Mouse (Mus musculus) G1E-ER4 (cell line): ENCODE results near the gene Klhdc7b. TPM values are rescaled to one million over a fixed set of nuclear protein-coding genes. Genes with fewer than 3 reads are reported as not detected.

ENCODE experiments used
- GATA1 ChIP-seq: IDR thresholded peaks from one replicate; pipeline ENCODE4 v1.8.0; 2012; ENCODE audit warnings: low read length, inconsistent platforms
- polyA plus RNA-seq: library from polyadenylated mRNA; stranded (reverse); fragments of >175 nt; gene quantifications from 2 replicates; pipeline ENCODE4 v1.2.3, GENCODE M21; 2012

Gene Klhdc7b
- not detected in 2 replicates for polyA plus RNA-seq

GRCm38 (mm10) chr15:89384617-89385016 is at the start of gene Klhdc7b:
TSS of gene Klhdc7b (plus strand) at chr15:89384917.
- no peak for TF ChIP-seq GATA1

DNA sequence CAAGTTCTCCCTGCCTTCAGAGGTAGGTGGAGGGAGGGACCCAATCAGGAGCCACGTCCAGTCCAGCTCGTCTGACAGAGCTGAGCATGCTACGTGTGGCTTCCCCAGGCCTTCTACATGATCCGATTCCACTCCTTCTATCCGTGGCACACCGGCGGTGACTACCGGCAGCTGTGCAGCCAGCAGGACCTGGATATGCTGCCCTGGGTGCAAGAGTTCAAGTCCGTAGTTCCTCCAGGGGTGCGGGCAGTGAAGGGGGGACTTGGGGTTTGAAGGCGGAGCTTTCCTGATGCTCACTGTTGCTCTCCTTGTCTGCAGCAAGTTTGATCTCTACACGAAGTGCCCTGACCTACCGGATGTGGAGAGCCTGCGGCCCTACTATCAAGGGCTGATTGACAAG is 48.3 kb upstream of the Klhdc7b start:
- TF ChIP-seq GATA1, result no peak

GRCm38 (mm10) chr15:89339696-89340095 is 45.0 kb upstream of the Klhdc7b start:
- TF ChIP-seq GATA1, result no peak

DNA sequence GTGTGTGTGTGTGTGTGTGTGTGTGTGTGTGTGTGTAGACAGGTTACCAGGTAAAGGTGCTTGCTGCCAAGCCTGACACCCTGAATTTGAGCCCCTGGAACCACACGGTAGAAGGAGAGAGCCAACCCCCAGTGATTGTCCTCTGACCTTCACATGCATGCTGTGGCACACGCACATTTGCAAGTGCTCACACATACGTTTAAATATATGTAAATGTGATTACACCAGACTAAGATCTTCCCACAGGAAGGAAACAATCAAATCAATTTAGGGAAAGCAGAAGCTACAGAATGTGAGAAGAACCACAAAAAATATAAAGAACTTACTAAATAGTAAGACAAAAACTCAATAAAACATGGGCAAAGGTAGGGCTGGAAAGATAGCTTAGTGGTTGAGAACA is 44.6 kb upstream of the Klhdc7b start:
- TF ChIP-seq GATA1, result no peak

GRCm38 (mm10) chr15:89341678-89342077 is 43.0 kb upstream of the Klhdc7b start:
- TF ChIP-seq GATA1, result no peak

- no peak for TF ChIP-seq GATA1
Observed at GRCm38 (mm10) chr15:89343325-89343724, 41.4 kb upstream of the Klhdc7b start.

- TF ChIP-seq GATA1, result no peak
Observed at GRCm38 (mm10) chr15:89350447-89350846, 34.3 kb upstream of the Klhdc7b start.

DNA sequence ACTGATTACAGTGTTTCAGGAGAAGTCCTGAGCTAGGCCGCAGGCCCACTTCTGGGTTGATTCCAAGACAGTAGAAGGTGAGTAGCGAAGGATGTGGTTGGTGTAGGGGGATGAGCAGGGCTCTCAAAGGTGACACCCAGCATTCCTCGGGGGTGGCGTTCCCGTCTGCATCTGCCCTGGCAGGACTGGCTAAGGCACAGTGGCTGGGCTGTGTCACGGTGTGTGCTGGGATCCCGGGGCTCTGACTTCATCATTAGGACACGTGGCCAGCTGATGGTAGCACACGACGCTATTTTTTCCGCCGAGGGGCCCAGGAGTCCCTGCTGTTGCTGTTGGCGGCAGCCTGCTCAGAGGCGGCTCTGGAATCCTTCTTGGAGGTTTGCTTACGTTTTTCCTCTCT is 33.4 kb upstream of the Klhdc7b start:
- no peak for TF ChIP-seq GATA1

GRCm38 (mm10) chr15:89352054-89352453 is 32.7 kb upstream of the Klhdc7b start:
- no peak for TF ChIP-seq GATA1

DNA sequence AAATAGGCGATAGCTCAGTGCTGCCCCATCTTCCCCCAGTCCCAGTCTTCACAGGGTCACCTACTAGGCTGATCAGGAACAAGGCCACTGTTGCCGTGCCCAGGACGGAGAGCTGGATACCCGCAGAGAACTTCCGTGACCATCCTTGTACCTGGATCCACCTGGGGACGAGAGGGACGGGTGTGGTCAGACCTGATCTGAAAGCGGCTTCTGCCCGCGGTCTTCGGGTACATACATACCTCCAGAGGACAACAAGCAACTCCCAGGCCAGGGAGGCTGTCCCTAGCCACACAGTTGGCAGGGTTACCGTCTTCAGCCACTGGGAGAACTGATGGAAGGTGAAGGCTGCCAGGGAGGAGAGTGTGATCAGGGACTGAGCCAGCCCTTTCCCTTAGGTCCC is 31.9 kb upstream of the Klhdc7b start:
- TF ChIP-seq GATA1, result no peak

- TF ChIP-seq GATA1, result no peak
Observed at GRCm38 (mm10) chr15:89353837-89354236, 30.9 kb upstream of the Klhdc7b start.

DNA sequence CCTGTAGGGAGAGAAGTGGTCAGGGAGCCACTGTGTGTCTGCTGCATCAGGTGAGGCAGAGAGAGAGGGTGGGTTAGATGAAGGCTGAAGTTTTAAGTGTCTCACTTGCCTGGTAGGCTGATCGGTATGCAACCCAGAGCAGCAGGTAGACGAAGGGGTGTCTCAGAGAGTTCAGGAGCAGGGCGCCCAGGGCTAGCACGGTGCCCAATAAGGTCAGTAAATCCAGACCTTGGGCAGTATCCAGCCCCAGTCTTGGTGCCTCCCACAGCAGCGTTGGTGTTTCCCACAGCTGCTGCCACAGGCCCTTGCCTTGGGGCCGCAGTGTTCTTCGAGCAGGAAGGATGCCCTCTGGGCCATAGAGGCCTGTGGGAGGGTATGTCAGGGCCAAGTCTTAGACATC is 30.3 kb upstream of the Klhdc7b start:
- TF ChIP-seq GATA1, result no peak

DNA sequence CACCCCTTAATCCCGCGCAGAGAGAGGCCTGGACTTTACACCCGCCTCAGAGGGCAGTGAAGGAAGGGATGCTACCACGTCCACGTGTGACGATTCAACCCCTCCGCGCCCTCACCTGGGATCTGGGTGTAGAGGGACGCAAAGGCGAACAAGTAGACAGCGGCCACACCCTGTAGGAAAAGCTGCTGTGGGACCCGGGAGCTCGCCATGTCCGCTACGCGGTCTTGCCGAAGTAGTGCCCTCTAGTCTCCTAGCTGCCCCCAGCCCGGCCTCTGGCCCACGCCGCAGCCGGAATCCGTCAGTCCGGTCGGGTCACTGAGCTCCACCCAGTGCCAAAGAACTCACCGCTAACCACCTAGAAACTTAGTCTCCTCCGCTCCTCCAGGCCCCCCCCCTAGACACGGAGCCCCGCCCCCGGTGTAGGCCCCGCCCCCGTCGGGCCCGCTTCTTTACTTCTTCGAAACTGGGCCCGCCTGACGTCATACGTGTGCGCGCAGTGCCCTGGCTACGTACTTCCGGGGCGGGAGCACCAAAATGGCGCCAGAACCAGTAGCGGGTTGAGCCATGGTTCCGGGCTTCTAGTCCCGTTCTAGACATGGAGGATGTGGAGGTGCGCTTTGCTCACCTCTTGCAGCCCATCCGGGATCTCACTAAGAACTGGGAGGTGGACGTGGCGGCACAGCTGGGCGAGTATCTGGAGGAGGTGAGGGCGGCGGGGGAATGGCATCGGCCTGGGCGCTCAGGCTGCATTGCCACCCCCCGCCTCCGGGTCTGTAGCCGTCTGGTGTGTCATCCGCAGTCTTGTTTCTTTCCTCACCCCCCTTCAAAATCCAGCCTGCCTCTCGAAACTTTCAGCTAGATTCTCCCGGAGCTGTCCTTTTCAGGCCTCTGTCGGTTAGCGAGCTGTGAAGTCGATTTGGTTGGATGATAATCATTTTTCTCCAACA is 29.2 kb upstream of the Klhdc7b start, which contains the start of the genes Lmf2 and Ncaph2:
Gene Lmf2 (minus strand): TSS at position 419 of the 947 bp plus-strand sequence.
Gene Ncaph2 (plus strand): TSS at position 479 of the 947 bp plus-strand sequence.
- TF ChIP-seq GATA1, result no peak

DNA sequence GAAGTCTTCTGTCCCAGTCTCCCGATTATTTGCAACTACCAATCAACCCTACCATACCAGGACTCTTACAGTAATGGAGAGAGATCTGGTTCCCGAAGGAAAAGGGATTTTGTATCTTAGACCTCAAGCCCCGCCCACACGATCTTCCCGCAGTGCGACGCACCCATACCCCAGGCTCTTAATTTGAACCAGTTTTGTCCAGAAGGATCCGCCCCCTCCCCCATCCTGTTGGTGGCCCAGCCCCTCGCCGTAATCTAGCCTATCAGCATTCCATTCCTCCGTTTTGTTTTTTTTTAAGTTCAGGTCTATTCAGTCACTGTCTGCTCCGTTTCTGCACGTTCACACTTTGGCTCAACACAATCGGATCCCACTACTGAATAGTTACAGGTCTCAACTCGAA is 28.3 kb upstream of the Klhdc7b start:
- TF ChIP-seq GATA1, result no peak

DNA sequence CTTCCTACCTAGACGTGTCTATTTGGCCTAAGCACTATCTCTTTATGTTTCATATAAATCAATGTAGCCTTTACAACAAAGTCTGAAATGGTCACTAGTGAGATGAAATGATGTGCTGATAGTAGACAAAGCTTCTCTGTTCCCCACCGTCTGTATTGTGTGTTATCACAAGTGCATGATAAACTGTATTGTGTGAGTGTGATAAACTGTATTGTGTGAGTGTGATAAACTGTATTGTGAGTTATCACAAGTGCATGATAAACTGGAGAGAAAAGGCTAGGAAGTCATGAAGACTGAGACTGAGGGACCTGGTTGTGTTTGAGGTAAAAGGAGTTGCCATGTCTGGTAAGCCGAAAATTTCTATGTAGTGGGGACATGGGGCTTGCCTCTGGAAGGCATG is 25.9 kb upstream of the Klhdc7b start:
- no peak for TF ChIP-seq GATA1

GRCm38 (mm10) chr15:89363051-89363450 is 21.7 kb upstream of the Klhdc7b start:
- no peak for TF ChIP-seq GATA1

- no peak for TF ChIP-seq GATA1
Observed at GRCm38 (mm10) chr15:89365141-89365551, 19.6 kb upstream of the Klhdc7b start.
